Mouse (Mus musculus) spleen, adult 12 weeks (tissue): ENCODE measurements around the gene Zbtb45.

Experiments
- DNase-seq: peaks from one replicate; pipeline ENCODE4 v3.0.0; 2022; ENCODE audit warnings: low spot score

Zbtb45 gene

GRCm38 (mm10) chr7:13010005-13010908 is at the start of gene Zbtb45:
Zbtb45 (minus strand) TSS chr7:13010034.
- no peak for DNase-seq

GRCm38 (mm10) chr7:13059536-13059935 is 49.7 kb upstream of the Zbtb45 start:
- no peak for DNase-seq

GRCm38 (mm10) chr7:13056913-13057700 is 47.3 kb upstream of the Zbtb45 start:
- no peak for DNase-seq

- peak; percentile 78 for DNase-seq
Measured at GRCm38 (mm10) chr7:13054287-13055010, 44.6 kb upstream of the Zbtb45 start, which contains the start of gene Mzf1. Mzf1 (minus strand) TSS chr7:13054764.

- no peak for DNase-seq
Measured at GRCm38 (mm10) chr7:13053961-13054286, 44.1 kb upstream of the Zbtb45 start.

DNA sequence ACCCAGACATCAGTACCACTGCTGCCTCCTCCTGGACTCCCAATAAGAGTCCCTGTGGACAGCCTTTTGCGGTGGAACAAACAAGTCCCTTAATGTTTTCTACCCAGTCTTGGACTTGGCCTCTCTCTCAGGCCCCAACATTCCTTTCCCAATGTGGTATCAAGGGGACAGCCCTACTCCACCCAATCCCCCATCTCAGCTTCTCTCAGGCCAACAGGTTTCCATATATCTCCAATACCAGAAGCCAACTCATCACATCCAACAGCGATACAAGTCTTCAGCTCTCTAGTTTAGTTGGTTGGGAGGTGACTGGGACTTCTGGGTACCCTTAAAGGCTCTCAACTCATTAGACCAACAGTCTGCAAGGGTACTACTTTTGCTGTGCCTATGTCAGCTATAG is 43.7 kb upstream of the Zbtb45 start:
- DNase-seq: no peak

DNA sequence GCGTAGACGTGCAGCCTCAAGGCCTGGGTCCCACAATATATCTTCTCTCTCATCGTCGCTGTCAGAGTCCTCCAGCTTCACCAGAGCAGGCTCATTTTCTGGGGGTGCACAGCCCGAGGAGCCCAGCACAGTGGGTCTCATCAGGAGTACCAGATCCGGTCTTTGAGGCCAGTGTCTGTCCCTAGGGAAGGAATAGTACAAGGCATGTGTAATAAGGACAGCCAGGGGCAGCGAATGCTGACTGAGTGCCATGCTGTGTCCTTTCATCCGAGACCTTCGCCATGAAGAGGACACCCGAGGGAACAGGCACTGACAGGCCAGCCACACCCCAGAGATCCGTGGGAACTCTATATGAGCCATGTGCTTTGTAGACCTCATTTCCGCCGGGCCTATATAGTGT is 43.2 kb upstream of the Zbtb45 start:
- no peak for DNase-seq

GRCm38 (mm10) chr7:13046084-13046483 is 36.2 kb upstream of the Zbtb45 start:
- peak; percentile 32 for DNase-seq

- DNase-seq: no peak
Measured at GRCm38 (mm10) chr7:13044254-13044625, 34.4 kb upstream of the Zbtb45 start.

DNA sequence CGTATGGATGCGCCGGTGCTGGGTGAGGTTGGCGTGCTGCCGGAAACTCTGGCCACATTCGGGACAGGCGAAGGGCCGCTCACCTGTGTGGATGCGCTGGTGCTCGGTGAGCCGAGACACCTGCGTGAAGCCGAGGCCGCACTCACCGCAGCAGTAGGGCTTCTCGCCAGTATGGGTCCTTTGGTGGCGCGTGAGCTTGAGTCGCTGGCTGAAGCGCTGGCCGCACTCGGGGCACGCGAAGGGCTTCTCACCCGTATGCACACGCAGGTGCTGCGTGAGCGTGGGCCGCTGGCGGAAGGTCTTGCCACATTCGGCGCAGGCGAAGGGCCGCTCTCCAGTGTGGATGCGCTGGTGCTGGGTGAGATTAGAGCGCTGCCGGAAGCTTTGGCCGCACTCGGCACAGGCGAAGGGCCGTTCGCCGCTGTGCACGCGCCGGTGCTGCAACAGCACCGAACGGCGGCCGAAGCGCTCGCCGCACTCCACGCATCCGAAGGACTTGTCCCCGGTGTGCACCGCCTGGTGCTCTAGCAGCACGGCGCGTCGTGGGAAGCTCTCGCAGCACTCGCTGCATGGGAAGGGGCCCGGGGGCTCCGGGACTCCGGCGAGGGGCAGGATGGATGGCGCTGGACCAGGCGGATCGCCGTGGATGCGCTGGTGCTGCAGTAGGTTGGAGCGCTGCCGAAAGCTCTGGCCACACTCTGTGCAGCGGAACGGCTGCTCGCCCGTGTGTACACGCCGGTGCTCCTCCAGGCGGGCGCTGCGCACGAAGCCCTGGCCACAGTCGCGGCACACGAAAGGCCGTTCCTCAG is 33.8 kb upstream of the Zbtb45 start:
- no peak for DNase-seq

GRCm38 (mm10) chr7:13043120-13043444 is 33.2 kb upstream of the Zbtb45 start:
- DNase-seq: no peak

- no peak for DNase-seq
Measured at GRCm38 (mm10) chr7:13042511-13042910, 32.7 kb upstream of the Zbtb45 start.

GRCm38 (mm10) chr7:13041256-13041655 is 31.4 kb upstream of the Zbtb45 start:
- no peak for DNase-seq

DNA sequence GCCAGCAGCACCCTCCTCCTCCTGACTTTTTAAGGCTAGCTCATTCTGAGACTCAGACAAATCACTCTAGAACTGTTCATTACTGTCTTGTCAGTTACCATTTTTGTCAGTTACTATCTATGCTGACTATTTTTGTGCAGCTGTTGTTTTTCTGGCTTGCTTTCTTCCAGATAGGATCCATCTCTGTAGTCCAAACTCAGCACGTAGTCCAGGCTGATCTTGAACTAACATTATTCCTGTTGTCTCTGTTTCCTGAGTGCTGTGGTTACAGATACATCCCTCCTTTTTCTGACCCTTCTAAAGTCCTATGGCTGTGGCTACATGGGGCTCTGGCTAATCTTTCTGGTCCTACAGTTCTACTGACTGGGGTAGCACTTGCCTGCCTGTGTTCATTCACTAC is 29.3 kb upstream of the Zbtb45 start:
- DNase-seq: no peak

DNA sequence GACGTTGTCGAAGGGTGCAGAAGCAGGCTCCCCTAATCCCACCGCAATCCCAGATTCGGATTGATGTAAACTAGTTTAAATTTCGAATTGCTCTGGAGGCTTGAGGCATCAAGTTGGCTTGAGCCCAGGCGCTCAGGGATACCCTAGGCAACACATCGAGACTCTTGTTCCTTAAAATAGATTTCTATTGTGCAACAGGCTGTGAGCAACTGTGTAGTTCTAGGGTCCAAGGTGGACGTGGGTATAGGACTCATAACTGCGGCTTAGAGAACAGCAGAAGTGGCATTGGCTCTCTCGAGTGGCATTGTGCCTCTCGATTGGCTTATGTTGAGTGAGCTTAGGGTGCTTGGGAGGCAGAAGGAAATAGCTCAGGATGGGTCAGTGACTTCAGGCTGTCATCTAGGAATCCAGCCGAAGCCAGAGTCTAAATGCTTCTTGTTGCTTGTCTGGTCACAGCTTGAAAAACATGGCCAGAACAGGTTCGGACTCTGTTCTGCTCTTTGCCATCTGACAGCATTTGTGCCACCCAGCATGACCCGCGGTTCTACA is 28.9 kb upstream of the Zbtb45 start:
- DNase-seq: no peak

DNA sequence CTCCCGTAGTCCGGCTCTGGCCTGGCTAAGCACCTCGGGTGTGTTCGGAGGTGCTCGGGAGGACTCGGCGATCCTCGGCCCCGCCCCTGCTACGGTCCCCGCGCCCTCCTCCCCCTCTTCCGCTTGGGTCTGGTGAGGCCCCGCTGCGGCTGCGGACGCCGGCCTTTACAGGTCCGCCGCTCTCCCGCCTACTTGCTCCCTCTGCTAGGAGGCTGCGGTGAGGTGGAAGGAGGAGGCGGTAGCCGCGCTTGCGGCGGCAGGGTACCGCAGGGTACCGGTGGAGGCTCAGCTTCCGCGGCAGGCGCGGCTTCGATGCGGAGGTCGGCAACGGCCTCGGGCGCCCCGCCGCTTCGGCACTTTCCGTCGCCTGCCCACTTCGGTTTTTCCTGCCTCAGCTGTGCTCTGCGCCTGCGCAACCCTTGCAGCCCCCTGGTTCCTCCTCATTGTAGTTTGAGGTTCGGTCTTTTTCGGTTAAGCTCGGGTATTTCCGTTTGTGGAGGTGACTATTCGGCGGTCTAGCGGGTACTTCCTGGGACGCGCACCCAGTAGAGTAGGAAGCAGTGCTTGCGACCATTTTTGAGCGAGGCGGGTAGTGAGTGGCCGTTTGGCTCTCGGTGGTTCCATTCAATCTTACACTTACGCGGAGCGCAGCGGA is 28.2 kb upstream of the Zbtb45 start, which contains the start of gene Ube2m:
TSS of gene Ube2m (minus strand) at position 375 of the 655 bp plus-strand sequence.
- peak; percentile 96 for DNase-seq

DNA sequence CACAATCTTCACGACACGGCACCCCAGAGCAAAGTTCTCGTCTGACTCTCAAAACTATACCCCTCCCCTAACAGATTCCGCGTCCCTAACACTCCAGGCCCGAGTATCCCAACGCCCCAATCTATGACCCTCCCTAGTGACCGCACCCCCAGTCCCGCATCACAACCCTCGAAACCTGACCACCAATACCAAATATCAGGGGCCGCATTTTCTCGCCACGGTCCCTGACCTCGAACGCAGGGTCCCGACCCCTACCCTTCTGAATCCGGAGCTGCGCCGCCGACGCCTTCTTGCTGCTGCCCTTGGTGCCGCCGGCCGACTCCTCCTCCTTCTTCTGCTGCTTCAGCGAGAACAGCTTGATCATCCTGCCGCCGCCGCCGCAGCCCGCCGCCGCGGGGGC is 27.5 kb upstream of the Zbtb45 start:
- DNase-seq: no peak

DNA sequence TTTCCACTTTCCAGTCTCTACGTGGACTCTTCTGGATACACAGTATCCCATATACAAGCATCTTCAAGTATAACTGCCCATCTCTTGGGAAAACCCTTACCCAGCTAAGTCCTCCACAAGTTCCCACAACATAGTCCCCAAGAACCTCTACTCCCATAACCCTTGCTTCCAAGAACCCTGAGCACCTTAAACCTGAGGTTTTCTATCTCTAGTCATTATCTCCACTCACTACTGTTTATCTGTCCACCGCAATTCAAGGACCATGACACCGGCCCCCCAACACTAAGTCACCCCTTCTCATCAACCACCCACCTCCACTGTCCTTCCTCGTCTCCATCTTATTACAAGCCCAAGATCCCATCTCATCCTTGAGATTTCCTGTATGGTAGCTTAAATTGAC is 27.0 kb upstream of the Zbtb45 start:
- DNase-seq: no peak

DNA sequence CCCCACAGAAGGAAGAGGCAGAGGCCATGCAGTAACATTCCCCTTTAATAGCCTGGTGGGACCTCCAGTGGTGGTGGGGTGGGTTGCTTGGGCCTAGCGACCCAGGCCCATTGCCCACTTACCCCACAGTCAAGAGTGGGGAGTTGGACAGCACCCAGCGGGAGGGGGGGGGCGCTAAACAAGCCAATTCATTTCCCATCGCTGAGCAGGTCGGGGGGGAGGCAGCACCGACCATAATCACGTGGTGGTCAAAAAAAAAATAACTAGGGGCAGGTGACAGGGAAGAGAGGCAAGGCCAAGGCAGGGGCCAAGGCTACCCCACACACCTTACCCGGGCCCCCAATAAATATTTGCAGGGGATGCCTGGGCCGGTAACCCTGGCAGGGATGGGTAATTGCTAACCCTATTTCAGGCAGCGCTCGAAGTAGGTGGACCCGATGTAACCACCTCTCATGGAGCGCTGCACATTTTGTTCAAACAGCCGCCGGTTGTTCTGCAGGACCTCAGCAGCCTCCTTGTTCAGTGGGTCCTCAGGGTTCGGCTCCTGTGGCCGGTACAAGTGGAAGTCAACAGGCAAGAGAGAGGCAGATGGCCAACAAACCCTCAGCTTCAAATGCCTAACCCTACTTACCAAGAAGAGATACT is 25.5 kb upstream of the Zbtb45 start:
- DNase-seq: no peak
